Mouse (Mus musculus): Measurements from ENCODE around the gene Ndrg3.
"Not testable (repeated sequence)": the region's sequence is repeated elsewhere in the genome, so short reads cannot be mapped to it uniquely, and the experiment has no call there.

Ndrg3 gene

GRCm38 (mm10) chr2:156904976-156905717, 86.7 kb downstream of the Ndrg3 start:
- in situ Hi-C loops (cut with MboI, MseI), result no loop called here

GRCm38 (mm10) chr2:156903367-156903766, 88.5 kb downstream of the Ndrg3 start:
- in situ Hi-C loops (cut with MboI, MseI), result no loop called here

GRCm38 (mm10) chr2:156902411-156902810, 89.4 kb downstream of the Ndrg3 start:
- in situ Hi-C loops (cut with MboI, MseI), result not testable (repeated sequence)

GRCm38 (mm10) chr2:156901883-156902282, 90.0 kb downstream of the Ndrg3 start:
- in situ Hi-C loops (cut with MboI, MseI), result no loop called here

GRCm38 (mm10) chr2:156901344-156901743, 90.5 kb downstream of the Ndrg3 start:
- in situ Hi-C loops (cut with MboI, MseI), result no loop called here

- in situ Hi-C loops (cut with MboI, MseI), result no loop called here
These were observed 92.7 kb downstream of the Ndrg3 start for GRCm38 (mm10) chr2:156899184-156899583.

- in situ Hi-C loops (cut with MboI, MseI), result no loop called here
These were observed 93.5 kb downstream of the Ndrg3 start for GRCm38 (mm10) chr2:156898374-156898773.

GRCm38 (mm10) chr2:156897034-156897433, 94.8 kb downstream of the Ndrg3 start:
- in situ Hi-C loops (cut with MboI, MseI), result no loop called here

- in situ Hi-C loops (cut with MboI, MseI), result no loop called here
These were observed 95.4 kb downstream of the Ndrg3 start for GRCm38 (mm10) chr2:156896384-156896914.

GRCm38 (mm10) chr2:156894496-156895265, 97.2 kb downstream of the Ndrg3 start:
- in situ Hi-C loops (cut with MboI, MseI), result no loop called here

- in situ Hi-C loops (cut with MboI, MseI), result no loop called here
These were observed 99.0 kb downstream of the Ndrg3 start for GRCm38 (mm10) chr2:156892821-156893220.

GRCm38 (mm10) chr2:156892240-156892639, 99.6 kb downstream of the Ndrg3 start:
- in situ Hi-C loops (cut with MboI, MseI), result no loop called here

GRCm38 (mm10) chr2:156888490-156888889, 103.4 kb downstream of the Ndrg3 start:
- in situ Hi-C loops (cut with MboI, MseI), result no loop called here

- in situ Hi-C loops (cut with MboI, MseI), result no loop called here
These were observed 104.8 kb downstream of the Ndrg3 start, which contains the start of gene Sla2 for GRCm38 (mm10) chr2:156887017-156887416. Gene Sla2 (minus strand): TSS chr2:156887192.

- in situ Hi-C loops (cut with MboI, MseI), result no loop called here
These were observed 105.7 kb downstream of the Ndrg3 start for GRCm38 (mm10) chr2:156886084-156886631.

- in situ Hi-C loops (cut with MboI, MseI), result not testable (repeated sequence)
These were observed 106.2 kb downstream of the Ndrg3 start for GRCm38 (mm10) chr2:156885666-156886065.

GRCm38 (mm10) chr2:156884396-156885211, 107.3 kb downstream of the Ndrg3 start:
- in situ Hi-C loops (cut with MboI, MseI), result no loop called here

GRCm38 (mm10) chr2:156882431-156883001, 109.3 kb downstream of the Ndrg3 start:
- in situ Hi-C loops (cut with MboI, MseI), result no loop called here

- in situ Hi-C loops (cut with MboI, MseI), result no loop called here
These were observed 112.3 kb downstream of the Ndrg3 start for GRCm38 (mm10) chr2:156879541-156879940.

- in situ Hi-C loops (cut with MboI, MseI), result no loop called here
These were observed 114.1 kb downstream of the Ndrg3 start for GRCm38 (mm10) chr2:156877726-156878125.

Data from T-helper 17 cell (primary cell).